Mouse (Mus musculus) limb, embryonic 13.5 days (tissue): ENCODE measurements around the gene 1700057G04Rik. TPM values are rescaled to one million over a fixed set of nuclear protein-coding genes. Genes with fewer than 3 reads are reported as not detected.

Source experiments
- ATAC-seq: fragments of 200-750 bp; cut with Nextera tagmentation; 2 replicates; pipeline ENCODE4 v1.8.0; 2017; ENCODE audit warnings: low read depth, moderate number of reproducible peaks, moderate TSS enrichment; ENCODE audit not compliant: low FRiP score
- H3K27ac ChIP-seq: fragments of 300-500 bp; sonication (generic); 2 replicates; pipeline ENCODE4 v1.5.1; 2015; ENCODE audit warnings: inconsistent platforms, mild to moderate bottlenecking, moderate library complexity
- H3K27me3 ChIP-seq: fragments of 300-500 bp; sonication (generic); 2 replicates; pipeline ENCODE4 v1.6.1; 2015; ENCODE audit warnings: mild to moderate bottlenecking, inconsistent platforms
- H3K36me3 ChIP-seq: fragments of 300-500 bp; sonication (generic); 2 replicates; pipeline ENCODE4 v1.6.1; 2015; ENCODE audit warnings: inconsistent platforms, mild to moderate bottlenecking, moderate library complexity
- H3K4me1 ChIP-seq: fragments of 300-500 bp; sonication (generic); 2 replicates; pipeline ENCODE4 v1.6.1; 2015; ENCODE audit warnings: inconsistent platforms
- H3K4me2 ChIP-seq: fragments of 300-500 bp; sonication (generic); replicated peaks from 2 replicates; pipeline ENCODE4 v1.6.1; 2015; ENCODE audit warnings: inconsistent platforms, mild to moderate bottlenecking, moderate library complexity
- H3K4me3 ChIP-seq: fragments of 300-500 bp; sonication (generic); 2 replicates; pipeline ENCODE4 v1.5.1; 2015; ENCODE audit warnings: moderate library complexity, mild to moderate bottlenecking, inconsistent platforms
- H3K9ac ChIP-seq: fragments of 300-500 bp; sonication (generic); 2 replicates; pipeline ENCODE4 v1.6.1; 2015; ENCODE audit warnings: mild to moderate bottlenecking, inconsistent platforms
- H3K9me3 ChIP-seq: fragments of 300-500 bp; sonication (generic); 2 replicates; pipeline ENCODE4 v1.6.1; 2016; ENCODE audit warnings: inconsistent platforms
- WGBS: fragments of 180-500 bp; shearing (Covaris S2); methylation state at CpG from one replicate; pipeline ENCODE4 v1.1.7; 2015; 5-methylcytosine and 5-hydroxymethylcytosine counted together
- polyA plus RNA-seq: library from polyadenylated mRNA; unstranded; fragments of >200 nt; fragmentation: Nextera tagmentation; extraction: Ambion mirVana; gene quantifications from 2 replicates; pipeline ENCODE4 v1.2.1, GENCODE M21; 2015

1700057G04Rik gene
- not detected in 2 replicates for polyA plus RNA-seq

DNA sequence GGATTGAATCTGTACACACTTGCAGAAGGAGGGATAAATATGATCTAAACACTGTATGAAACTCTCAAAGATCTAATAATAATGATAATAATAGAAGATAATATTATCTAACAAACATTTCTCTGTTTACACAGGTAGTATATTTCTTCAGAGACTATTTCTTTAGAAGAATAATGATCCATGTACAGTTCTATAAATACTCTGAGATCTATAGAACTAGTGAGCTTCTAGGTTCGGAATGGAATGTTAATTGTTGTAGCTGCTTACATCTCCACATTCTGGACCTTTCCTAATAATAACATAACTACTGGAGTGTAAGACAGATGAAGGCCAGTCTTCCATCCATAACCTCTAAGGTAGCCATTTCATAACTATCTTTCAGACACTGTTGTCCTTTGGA, at the start of gene 1700057G04Rik:
TSS of gene 1700057G04Rik (plus strand) at position 301 of the 400 bp plus-strand sequence.
- H3K9ac ChIP-seq, result no peak within 1 kb of the TSS
- H3K27me3 ChIP-seq, result no peaks in the 10 kb centered on the region
- no peak within 1 kb of the TSS for H3K4me3 ChIP-seq
- 85% methylated on average over 1 of the region's 1 CpGs for WGBS
- no peaks in the 10 kb centered on the region for H3K36me3 ChIP-seq
- no peaks in the 10 kb centered on the region for H3K4me1 ChIP-seq
- no peak within 1 kb of the TSS for H3K27ac ChIP-seq
- H3K9me3 ChIP-seq, result no peaks in the 10 kb centered on the region
- ATAC-seq, result no peak
- H3K4me2 ChIP-seq, result no peak within 1 kb of the TSS

DNA sequence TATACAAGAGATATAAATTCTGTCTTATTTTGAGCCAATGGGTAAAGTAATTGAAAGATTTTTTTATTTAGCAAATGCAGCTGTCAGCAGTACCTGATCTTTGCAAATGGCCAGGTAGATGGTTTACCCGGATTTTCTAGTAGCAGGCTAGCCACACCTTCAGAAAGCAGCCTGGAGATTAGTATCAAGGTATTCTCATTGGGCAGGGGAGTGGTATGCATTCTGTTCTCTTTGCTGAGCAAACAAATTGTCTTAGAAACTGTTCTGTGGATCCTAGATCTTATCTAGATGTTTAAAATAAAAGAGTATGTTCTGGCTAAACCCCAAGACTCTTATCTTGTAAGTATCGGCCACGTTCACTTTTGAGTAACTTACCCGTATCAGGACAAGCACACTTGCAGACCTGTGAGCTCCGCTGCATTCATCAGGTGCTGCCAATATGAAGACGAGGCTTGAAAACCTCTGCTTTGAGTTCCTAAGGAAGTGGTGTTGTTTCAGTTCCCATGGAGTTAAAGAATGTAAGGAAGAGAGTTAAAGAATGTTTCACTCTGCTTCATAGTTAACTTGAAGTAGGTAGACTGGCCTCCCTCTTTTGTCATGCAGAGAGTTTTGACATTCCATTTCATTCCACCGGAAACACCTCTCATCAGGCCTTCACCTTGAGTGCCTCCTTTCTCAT, 48.6 kb upstream of the 1700057G04Rik start:
- H3K4me1 ChIP-seq, result no peaks in the 10 kb centered on the region
- H3K27ac ChIP-seq, result no peak overlapping the region
- no peak overlapping the region for H3K4me2 ChIP-seq
- H3K9me3 ChIP-seq, result no peaks in the 10 kb centered on the region
- WGBS, result 85% methylated on average over 7 of the region's 7 CpGs
- no peak for ATAC-seq
- H3K9ac ChIP-seq, result no peak overlapping the region
- no peak overlapping the region for H3K4me3 ChIP-seq
- no peaks in the 10 kb centered on the region for H3K27me3 ChIP-seq
- peaks cover 19% of the 10 kb centered on the region for H3K36me3 ChIP-seq

DNA sequence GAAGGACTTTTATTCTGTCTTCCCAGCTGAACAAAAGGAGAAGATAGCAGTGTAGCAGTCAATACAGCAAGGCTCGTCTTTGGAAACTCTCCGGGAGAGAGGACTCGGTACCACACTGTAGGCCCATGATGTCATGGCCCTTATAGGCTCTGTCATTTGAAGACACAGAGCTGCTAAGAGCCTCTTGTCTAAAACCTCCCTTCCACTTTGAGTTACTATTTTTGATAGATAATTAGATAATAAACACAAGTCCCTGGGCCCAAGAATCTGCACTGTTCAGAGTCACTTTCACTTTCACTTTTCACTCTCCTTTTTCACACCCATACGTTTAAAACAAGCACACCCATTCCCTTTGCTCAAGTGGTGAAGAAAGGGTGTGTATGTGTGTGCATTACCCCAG, 43.5 kb upstream of the 1700057G04Rik start:
- H3K4me3 ChIP-seq, result no peak overlapping the region
- 0 out of 2 replicates have a peak, but pooled peaks cover under 1% of the 10 kb centered on the region for H3K4me1 ChIP-seq
- no peaks in the 10 kb centered on the region for H3K27me3 ChIP-seq
- H3K9ac ChIP-seq, result no peak overlapping the region
- H3K36me3 ChIP-seq, result peaks cover 55% of the 10 kb centered on the region
- WGBS, result 88% methylated on average over 4 of the region's 4 CpGs
- no peak overlapping the region for H3K4me2 ChIP-seq
- ATAC-seq, result no peak
- no peak overlapping the region for H3K27ac ChIP-seq
- H3K9me3 ChIP-seq, result no peaks in the 10 kb centered on the region

DNA sequence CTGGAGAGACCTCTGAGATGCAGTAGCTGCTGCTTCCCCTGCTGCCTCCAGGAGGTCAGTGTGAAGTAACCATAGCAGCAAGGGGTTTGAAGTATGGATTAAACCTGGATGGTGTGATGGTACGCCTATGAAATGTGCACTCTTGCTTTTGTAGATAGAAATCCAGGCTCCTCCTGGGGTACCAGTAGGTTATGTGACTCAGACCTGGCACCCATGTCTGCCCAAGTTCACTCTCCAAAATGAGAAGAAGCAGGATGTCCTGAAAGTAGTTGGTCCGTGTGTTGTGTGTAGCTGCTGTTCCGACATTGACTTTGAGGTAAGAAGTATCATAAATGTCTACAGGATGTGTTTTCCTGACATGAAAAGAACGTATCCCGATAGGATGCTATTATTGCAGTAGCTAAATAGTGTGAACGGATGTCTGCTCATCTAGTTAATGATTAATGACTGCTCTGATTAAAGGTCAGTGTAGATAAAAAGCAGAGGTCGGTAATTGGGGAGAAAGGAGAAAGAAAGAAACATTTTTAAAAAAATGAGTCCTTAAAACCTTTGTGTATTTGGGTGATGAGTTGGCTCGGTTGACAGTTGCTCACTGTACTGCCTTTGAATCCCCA, 42.5 kb upstream of the 1700057G04Rik start:
- no peaks in the 10 kb centered on the region for H3K9me3 ChIP-seq
- H3K4me2 ChIP-seq, result no peak overlapping the region
- peaks cover 49% of the 10 kb centered on the region for H3K36me3 ChIP-seq
- no peak overlapping the region for H3K27ac ChIP-seq
- H3K9ac ChIP-seq, result no peak overlapping the region
- 0 out of 2 replicates have a peak, but pooled peaks cover 6% of the 10 kb centered on the region for H3K4me1 ChIP-seq
- 75% methylated on average over 8 of the region's 8 CpGs for WGBS
- no peaks in the 10 kb centered on the region for H3K27me3 ChIP-seq
- H3K4me3 ChIP-seq, result no peak overlapping the region
- no peak for ATAC-seq

DNA sequence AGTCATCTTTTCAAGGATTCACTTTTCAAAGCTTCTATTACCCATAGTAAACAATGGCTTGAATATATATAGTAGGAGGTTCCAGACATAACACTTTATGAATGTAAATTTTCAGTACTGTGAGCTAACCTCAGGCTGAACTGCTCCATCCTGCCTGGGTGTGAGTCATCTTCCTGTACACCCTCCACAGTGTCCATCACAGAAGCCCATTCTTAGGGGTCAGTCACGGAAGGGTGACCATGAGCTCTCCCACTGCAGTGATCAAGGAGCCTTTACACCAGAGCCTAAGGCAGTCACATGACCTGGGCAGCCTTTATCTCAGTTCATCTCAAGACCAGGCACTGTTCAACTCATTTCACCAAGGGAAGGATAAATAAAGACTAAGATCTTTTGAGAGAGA, 41.4 kb upstream of the 1700057G04Rik start:
- no peak overlapping the region for H3K4me3 ChIP-seq
- H3K27ac ChIP-seq, result no peak overlapping the region
- peaks cover 46% of the 10 kb centered on the region for H3K36me3 ChIP-seq
- H3K9ac ChIP-seq, result no peak overlapping the region
- H3K9me3 ChIP-seq, result no peaks in the 10 kb centered on the region
- H3K27me3 ChIP-seq, result no peaks in the 10 kb centered on the region
- 76% methylated on average over 1 of the region's 1 CpGs for WGBS
- ATAC-seq, result no peak
- 0 out of 2 replicates have a peak, but pooled peaks cover 6% of the 10 kb centered on the region for H3K4me1 ChIP-seq
- H3K4me2 ChIP-seq, result no peak overlapping the region

DNA sequence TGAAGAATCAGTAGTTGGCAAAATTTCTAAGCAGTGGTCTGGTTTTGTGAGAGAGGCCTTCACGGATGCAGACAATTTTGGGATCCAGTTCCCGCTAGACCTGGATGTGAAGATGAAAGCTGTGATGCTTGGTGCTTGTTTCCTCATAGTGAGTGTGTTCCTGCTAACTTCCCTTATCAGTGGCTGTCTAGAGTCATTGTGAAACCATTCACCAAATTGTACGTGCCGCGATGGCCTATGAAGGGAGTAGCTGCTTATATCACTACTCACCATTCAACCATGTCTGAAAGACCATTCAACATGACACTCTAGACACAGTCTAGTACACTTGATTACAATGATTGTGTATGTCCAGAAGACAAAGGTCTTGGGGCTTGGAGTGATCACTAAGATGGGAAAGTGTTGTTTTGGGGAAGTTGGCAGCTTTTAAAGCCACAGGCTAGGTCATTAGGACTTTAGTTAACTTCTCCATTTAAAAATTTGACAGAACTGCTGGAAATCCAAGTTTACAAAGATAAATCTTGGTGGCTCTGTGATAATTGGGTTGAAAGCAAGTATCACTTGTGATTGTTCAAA, 39.3 kb upstream of the 1700057G04Rik start:
- peaks cover 46% of the 10 kb centered on the region for H3K36me3 ChIP-seq

DNA sequence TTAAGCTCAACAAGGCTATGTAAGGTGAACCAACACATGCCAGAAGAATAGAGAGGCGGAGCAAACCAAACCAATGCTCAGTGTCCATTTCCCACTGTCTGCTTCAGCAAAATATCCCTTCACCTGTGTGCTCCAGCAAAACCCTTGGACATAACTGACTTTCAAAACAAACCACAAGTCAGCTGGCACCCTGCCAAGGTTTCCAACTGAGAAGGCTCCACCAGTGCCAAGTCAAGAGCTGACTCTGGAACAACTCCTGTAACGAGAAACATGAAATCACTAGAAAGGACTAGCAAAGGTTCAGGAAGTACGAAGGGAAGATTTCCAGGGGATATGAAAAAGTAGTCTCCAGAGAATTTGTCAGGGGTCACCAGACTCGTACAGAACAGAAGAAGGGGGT, 38.2 kb upstream of the 1700057G04Rik start:
- 35% methylated on average over 4 of the region's 4 CpGs for WGBS
- peaks cover 42% of the 10 kb centered on the region for H3K36me3 ChIP-seq
- H3K4me2 ChIP-seq, result no peak overlapping the region
- H3K27ac ChIP-seq, result no peak overlapping the region
- H3K27me3 ChIP-seq, result no peaks in the 10 kb centered on the region
- 0 out of 2 replicates have a peak, but pooled peaks have one; percentile 38 for ATAC-seq
- no peaks in the 10 kb centered on the region for H3K9me3 ChIP-seq
- no peak overlapping the region for H3K4me3 ChIP-seq
- no peak overlapping the region for H3K9ac ChIP-seq
- peaks cover 18% of the 10 kb centered on the region for H3K4me1 ChIP-seq

More for the DNA sequence above, 39.3 kb upstream of the 1700057G04Rik start:
- Histone ChIP-seq H3K4me3 (no peak overlapping the region), H3K27ac (no peak overlapping the region), H3K9ac (no peak overlapping the region), H3K4me2 (no peak overlapping the region), H3K27me3 (no peaks in the 10 kb centered on the region), H3K9me3 (no peaks in the 10 kb centered on the region), H3K4me1 (0 out of 2 replicates have a peak, but pooled peaks cover 8% of the 10 kb centered on the region)
- ATAC-seq, result no peak
- WGBS, result 97% methylated on average over 5 of the region's 5 CpGs

DNA sequence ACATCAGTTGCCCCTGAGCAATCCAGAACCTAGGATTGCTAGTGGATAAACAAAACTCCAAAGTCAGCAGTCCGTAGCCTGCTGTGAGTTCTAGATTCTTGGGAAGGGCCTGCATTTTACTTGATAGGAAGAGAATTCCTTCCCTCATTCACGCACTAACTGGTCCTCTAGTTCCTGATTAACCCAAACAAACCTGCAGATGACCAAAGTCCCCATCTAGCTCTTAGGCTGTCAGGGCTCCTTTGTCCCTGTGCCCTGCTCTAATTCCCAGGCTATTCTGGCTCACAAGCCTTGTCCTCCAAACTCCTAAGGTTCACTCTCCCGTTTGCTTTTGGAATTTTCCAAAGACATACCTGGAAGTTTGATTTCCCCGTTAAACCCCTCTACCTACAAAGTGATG, 36.5 kb upstream of the 1700057G04Rik start:
- H3K4me1 ChIP-seq, result peaks cover 23% of the 10 kb centered on the region
- H3K27me3 ChIP-seq, result no peaks in the 10 kb centered on the region
- no peak overlapping the region for H3K4me2 ChIP-seq
- no peaks in the 10 kb centered on the region for H3K9me3 ChIP-seq
- H3K36me3 ChIP-seq, result peaks cover 28% of the 10 kb centered on the region
- no peak overlapping the region for H3K4me3 ChIP-seq
- H3K27ac ChIP-seq, result no peak overlapping the region
- H3K9ac ChIP-seq, result no peak overlapping the region
- WGBS, result 90% methylated on average over 4 of the region's 4 CpGs
- no peak for ATAC-seq

DNA sequence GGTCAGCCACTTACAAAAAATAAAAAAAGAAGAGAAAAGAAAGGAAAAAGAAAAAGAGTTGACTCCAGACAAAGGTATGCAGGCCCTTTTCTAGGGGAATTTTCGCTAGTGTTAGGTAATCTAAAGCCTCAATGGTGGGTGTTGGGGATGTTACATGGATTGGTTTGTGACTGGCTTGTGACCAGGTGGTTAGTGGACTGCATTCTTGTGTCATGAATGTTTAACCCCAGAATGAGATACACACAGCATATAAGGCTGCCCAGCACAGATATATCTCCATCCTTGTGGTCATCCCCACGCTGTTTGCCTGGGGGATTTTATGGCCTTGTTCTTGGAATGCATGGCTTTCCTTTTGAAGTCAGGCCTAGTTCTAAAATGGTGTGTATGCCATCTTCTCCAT, 35.9 kb upstream of the 1700057G04Rik start:
- Histone ChIP-seq H3K4me1 (peaks cover 23% of the 10 kb centered on the region), H3K27me3 (no peaks in the 10 kb centered on the region), H3K36me3 (peaks cover 22% of the 10 kb centered on the region), H3K4me2 (no peak overlapping the region), H3K27ac (no peak overlapping the region), H3K4me3 (no peak overlapping the region), H3K9ac (no peak overlapping the region), H3K9me3 (no peaks in the 10 kb centered on the region)
- no peak for ATAC-seq
- WGBS, result 86% methylated on average over 2 of the region's 2 CpGs

DNA sequence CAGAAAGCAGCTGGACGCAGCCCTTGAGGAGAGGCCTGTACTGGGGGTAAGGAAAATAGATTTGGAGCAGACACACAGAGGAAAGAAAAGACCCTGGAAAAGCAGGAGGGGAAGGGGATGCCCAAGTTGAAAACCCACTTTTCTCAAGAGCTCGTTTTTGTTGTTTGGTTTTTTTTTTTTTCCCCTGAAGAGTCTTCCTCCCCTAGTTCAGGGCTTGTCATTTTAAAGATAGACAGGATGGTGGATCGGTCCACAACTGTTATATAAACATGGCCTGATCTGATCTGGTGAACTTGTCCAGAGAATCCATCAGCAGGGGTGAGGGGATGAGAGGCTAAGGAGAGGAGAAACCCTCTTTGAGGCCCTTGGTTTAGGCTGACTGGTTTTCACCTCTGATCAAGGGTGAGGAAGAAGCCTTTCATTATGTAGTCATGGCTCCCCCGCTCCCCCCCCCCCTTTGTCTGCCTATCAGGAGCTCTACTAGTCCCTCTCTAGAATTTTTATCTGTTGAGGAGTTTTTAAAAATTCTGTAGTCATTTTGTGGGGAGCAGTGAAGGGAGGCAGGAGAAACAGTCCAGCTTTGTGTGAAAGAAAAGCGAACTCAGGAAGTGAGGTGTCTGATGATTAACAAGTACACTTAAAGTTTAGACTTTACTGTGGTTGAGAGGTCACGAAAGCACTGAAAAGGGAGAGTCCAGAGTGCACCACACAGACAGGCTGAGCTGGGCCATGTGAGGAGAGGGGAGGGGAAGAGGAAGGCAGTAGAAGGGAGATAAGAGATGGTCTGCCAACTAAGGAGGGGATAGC, 35.0 kb upstream of the 1700057G04Rik start:
- ATAC-seq, result no peak
- Histone ChIP-seq H3K27me3 (no peaks in the 10 kb centered on the region), H3K9ac (no peak overlapping the region), H3K36me3 (peaks cover 13% of the 10 kb centered on the region), H3K4me1 (peaks cover 23% of the 10 kb centered on the region), H3K4me3 (no peak overlapping the region), H3K4me2 (no peak overlapping the region), H3K27ac (no peak overlapping the region), H3K9me3 (no peaks in the 10 kb centered on the region)
- WGBS, result 76% methylated on average over 6 of the region's 6 CpGs

DNA sequence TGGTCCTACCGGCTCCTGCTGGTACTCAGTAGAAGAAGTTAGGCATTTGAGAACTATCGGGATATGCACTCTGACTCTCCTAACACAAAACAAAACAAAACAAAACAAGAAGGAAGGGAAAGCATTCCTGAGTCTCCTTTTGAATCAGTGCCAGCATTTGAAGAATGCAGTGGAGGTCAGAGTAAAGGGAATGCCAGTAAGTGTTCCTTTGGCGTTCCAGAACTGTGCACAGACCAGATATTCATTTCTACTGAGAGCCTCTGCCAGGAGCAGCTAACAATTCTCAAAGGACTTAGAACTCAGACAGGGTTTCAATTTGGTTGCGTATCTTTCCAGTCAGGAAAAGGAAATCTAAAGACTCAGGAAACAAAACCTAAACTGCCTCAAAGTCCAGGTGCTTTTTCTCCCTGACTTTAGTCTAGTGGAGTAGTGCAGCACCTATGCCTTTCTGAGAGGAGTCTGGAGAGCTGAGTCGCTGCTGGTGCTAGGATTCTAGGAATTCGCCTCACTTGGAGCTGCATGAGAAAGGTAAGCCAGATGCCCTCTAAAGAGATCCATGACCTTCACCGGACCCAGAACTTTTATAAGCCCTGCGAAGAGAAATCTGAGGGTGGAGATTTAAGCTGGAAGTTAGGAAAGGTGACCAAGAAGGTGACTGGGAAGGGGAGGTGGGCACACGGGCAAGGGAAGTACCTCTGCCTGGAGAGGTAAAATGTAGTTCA, 33.5 kb upstream of the 1700057G04Rik start, which contains the start of gene Plscr2:
TSS of gene Plscr2 (plus strand) at position 117 of the 722 bp plus-strand sequence.
- peak within 1 kb of the TSS; percentile 29; the same call in 1 of the 2 replicates for H3K27ac ChIP-seq
- peak; percentile 77 for ATAC-seq

More for the DNA sequence above, 33.5 kb upstream of the 1700057G04Rik start, which contains the start of gene Plscr2:
- peaks cover 23% of the 10 kb centered on the region for H3K4me1 ChIP-seq
- no peak within 1 kb of the TSS for H3K4me3 ChIP-seq
- H3K36me3 ChIP-seq, result peaks cover 3% of the 10 kb centered on the region
- 57% methylated on average over 9 of the region's 9 CpGs for WGBS
- no peaks in the 10 kb centered on the region for H3K9me3 ChIP-seq
- H3K9ac ChIP-seq, result no peak within 1 kb of the TSS
- peak within 1 kb of the TSS; percentile 1 for H3K4me2 ChIP-seq
- H3K27me3 ChIP-seq, result no peaks in the 10 kb centered on the region
